Mouse (Mus musculus): ENCODE measurements at regions not wholly inside any gene's neighbourhood (a gene's known extent, or its start where the extent isn't known, plus 50 kb on each side); places are given as distances from the start of the nearest gene placed in this dataset.

DNA sequence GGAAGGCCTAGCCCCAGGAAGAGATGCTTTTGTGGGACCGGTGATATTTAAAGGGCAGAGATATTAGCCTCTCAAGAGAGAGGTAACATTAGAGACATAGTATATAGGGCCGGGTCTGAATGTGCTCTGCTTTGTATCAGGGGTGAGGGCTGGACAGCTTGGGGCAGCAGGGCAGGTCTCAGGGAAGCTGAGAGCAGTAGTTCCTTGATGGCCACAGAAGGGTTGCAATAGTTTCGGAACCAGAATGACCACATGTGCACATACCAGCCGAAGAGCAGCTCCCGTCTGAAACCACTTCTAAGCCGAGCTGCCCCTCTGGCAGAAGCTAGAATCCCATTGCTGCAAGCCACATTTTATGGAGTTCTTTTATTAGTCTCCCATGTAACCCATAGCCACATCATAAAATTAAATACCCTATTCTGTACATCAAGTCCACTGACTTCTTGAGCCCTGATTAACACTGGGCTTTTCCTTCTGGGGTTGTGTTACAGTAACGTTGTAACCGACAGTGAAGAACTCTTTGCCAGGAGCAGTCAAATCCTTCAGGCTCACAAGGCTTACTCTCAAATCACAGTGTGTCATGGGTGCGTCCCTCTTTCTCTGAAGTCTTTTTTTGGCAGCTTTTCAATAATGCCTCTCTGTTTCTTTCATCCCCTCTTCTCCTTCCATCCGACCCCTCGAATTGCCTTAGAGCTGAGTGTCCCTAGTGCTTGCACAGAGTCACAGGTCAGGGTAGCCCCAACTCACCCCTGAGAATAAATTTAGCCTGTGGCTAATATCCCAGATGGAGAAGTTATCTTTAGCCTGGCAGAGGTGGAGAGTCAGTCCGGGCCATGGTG is 124.1 kb upstream of the Hes1 start:
- TF ChIP-seq CTCF (IDR thresholded peaks at IDR 0.05; ENCODE audit: borderline replicate concordance, insufficient read depth, low read depth, low read length) (no peak), POLR2A (IDR thresholded peaks at IDR 0.05; ENCODE audit: borderline replicate concordance, insufficient read depth, low read length) (no peak)

Measured in cerebellum, adult 2 months (tissue).